Mouse (Mus musculus) embryonic fibroblast, embryonic 13.5 days (primary cell): ENCODE data around the gene Dnajc1.

Experiments
- CTCF ChIP-seq: IDR thresholded peaks from 2 replicates; pipeline ENCODE4 v1.5.1; 2011; ENCODE audit warnings: mild to moderate bottlenecking, control low read depth, low read length, moderate library complexity, borderline replicate concordance; ENCODE audit not compliant: insufficient read depth
- POLR2A ChIP-seq: IDR thresholded peaks from 2 replicates; pipeline ENCODE4 v1.6.1; 2011; ENCODE audit warnings: low read depth, mild to moderate bottlenecking, control low read depth, low read length, moderate library complexity

DNA sequence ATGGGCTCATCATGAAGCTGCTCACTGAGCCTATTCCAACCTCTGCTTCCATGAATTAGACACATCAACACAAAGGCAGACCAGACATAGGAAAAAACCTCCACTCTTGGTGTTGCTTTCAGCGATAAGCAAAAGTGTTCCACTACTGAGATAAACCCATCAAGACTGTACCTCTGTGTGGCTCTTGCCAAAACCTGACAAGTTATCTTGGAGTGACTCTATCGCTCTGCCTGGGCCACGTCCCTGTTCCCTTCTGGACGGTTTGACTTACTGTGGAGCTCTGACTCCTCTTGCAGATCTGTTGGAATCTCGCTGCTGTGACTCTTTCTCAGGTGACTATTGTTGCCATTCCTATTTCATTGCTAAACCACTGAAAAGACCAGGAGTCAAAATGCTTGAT is 157.1 kb downstream of the Dnajc1 start:
- no peak for TF ChIP-seq CTCF
- no peak for TF ChIP-seq POLR2A
